Mouse (Mus musculus): ENCODE results near the gene Fgg. TPM values are rescaled to one million over a fixed set of nuclear protein-coding genes. Genes with fewer than 3 reads are reported as not detected.

Gene Fgg
- polyA plus RNA-seq, 1 experiment from 2014 or later: not detected

- H3K36me3 ChIP-seq (ENCODE audit: control insufficient read depth, insufficient read depth, low read length): no peaks in the 10 kb centered on the region
- no peak overlapping the region for H3K4me3 ChIP-seq (ENCODE audit: low read length)
- 34% methylated on average over 8 of the region's 8 CpGs for WGBS
- no peak overlapping the region for H3K4me2 ChIP-seq (ENCODE audit: low read length)
- H3K27ac ChIP-seq (ENCODE audit: low read depth, low read length): no peak overlapping the region
- no peaks in the 10 kb centered on the region for H3K9me3 ChIP-seq (ENCODE audit: control insufficient read depth, low read length)
- H3K4me1 ChIP-seq (ENCODE audit: control insufficient read depth, insufficient read depth, low read depth, low read length): peaks cover 6% of the 10 kb centered on the region
- H3K9ac ChIP-seq (ENCODE audit: low read depth, low read length): no peak overlapping the region
- peak; percentile 94 for ATAC-seq
- H3K27me3 ChIP-seq (replicated peaks; ENCODE audit: control insufficient read depth, insufficient read depth, low read length): no peaks in the 10 kb centered on the region
Observed at GRCm38 (mm10) chr3:82998772-82999463, 8.6 kb upstream of the Fgg start.

DNA sequence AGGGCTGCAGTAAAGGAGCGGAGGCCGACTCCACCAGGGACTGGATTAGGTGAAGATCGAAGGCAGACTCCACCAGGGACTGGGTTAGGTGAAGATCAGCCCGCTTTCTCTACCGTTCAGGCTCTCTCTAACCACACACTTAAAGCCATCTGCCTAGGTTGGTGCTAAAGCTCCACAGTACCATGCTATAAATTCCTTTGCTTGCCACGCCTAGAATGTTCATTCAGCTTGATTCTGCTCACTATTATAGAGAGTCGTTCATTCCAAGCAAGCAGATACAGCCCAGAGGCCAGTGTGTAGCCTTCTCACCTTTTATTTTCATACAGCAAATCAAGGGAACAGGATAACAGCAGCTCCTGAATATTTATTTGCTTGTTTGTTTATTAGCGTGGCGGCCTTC is 7.5 kb upstream of the Fgg start:
- ATAC-seq: no peak

GRCm38 (mm10) chr3:83002191-83002590 is 5.3 kb upstream of the Fgg start:
- Histone ChIP-seq H3K9me3 (ENCODE audit: control insufficient read depth, low read length) (no peaks in the 10 kb centered on the region), H3K4me1 (ENCODE audit: control insufficient read depth, insufficient read depth, low read depth, low read length) (no peaks in the 10 kb centered on the region), H3K4me3 (ENCODE audit: low read length) (no peak overlapping the region), H3K27me3 (replicated peaks; ENCODE audit: control insufficient read depth, insufficient read depth, low read length) (no peaks in the 10 kb centered on the region), H3K27ac (ENCODE audit: low read depth, low read length) (no peak overlapping the region), H3K9ac (ENCODE audit: low read depth, low read length) (no peak overlapping the region), H3K4me2 (ENCODE audit: low read length) (no peak overlapping the region), H3K36me3 (ENCODE audit: control insufficient read depth, insufficient read depth, low read length) (no peaks in the 10 kb centered on the region)
- WGBS: 0% methylated on average over 2 of the region's 2 CpGs
- no peak for ATAC-seq

More for the DNA sequence above, 7.5 kb upstream of the Fgg start:
- Histone ChIP-seq H3K4me3 (ENCODE audit: low read length) (no peak overlapping the region), H3K27me3 (replicated peaks; ENCODE audit: control insufficient read depth, insufficient read depth, low read length) (no peaks in the 10 kb centered on the region), H3K9me3 (ENCODE audit: control insufficient read depth, low read length) (no peaks in the 10 kb centered on the region), H3K4me2 (ENCODE audit: low read length) (no peak overlapping the region), H3K27ac (ENCODE audit: low read depth, low read length) (no peak overlapping the region), H3K4me1 (ENCODE audit: control insufficient read depth, insufficient read depth, low read depth, low read length) (peaks cover 6% of the 10 kb centered on the region), H3K9ac (ENCODE audit: low read depth, low read length) (no peak overlapping the region), H3K36me3 (ENCODE audit: control insufficient read depth, insufficient read depth, low read length) (no peaks in the 10 kb centered on the region)
- WGBS: 87% methylated on average over 9 of the region's 9 CpGs

GRCm38 (mm10) chr3:83003068-83003467 is 4.5 kb upstream of the Fgg start:
- Histone ChIP-seq H3K4me3 (ENCODE audit: low read length) (no peak overlapping the region), H3K36me3 (ENCODE audit: control insufficient read depth, insufficient read depth, low read length) (no peaks in the 10 kb centered on the region), H3K27me3 (replicated peaks; ENCODE audit: control insufficient read depth, insufficient read depth, low read length) (no peaks in the 10 kb centered on the region), H3K4me2 (ENCODE audit: low read length) (no peak overlapping the region), H3K9ac (ENCODE audit: low read depth, low read length) (no peak overlapping the region), H3K4me1 (ENCODE audit: control insufficient read depth, insufficient read depth, low read depth, low read length) (no peaks in the 10 kb centered on the region), H3K27ac (ENCODE audit: low read depth, low read length) (no peak overlapping the region), H3K9me3 (ENCODE audit: control insufficient read depth, low read length) (no peaks in the 10 kb centered on the region)
- WGBS: 94% methylated on average over 8 of the region's 8 CpGs
- ATAC-seq: no peak

GRCm38 (mm10) chr3:83004801-83005200 is 2.7 kb upstream of the Fgg start:
- no peak for ATAC-seq
- H3K36me3 ChIP-seq (ENCODE audit: control insufficient read depth, insufficient read depth, low read length): no peaks in the 10 kb centered on the region
- no peaks in the 10 kb centered on the region for H3K27me3 ChIP-seq (replicated peaks; ENCODE audit: control insufficient read depth, insufficient read depth, low read length)
- no peaks in the 10 kb centered on the region for H3K9me3 ChIP-seq (ENCODE audit: control insufficient read depth, low read length)
- H3K27ac ChIP-seq (ENCODE audit: low read depth, low read length): no peak overlapping the region
- H3K4me2 ChIP-seq (ENCODE audit: low read length): no peak overlapping the region
- no peaks in the 10 kb centered on the region for H3K4me1 ChIP-seq (ENCODE audit: control insufficient read depth, insufficient read depth, low read depth, low read length)
- WGBS: 95% methylated on average over 7 of the region's 7 CpGs
- no peak overlapping the region for H3K4me3 ChIP-seq (ENCODE audit: low read length)
- H3K9ac ChIP-seq (ENCODE audit: low read depth, low read length): no peak overlapping the region

GRCm38 (mm10) chr3:83010291-83010690 is 2.8 kb downstream of the Fgg start:
- no peaks in the 10 kb centered on the region for H3K27me3 ChIP-seq (replicated peaks; ENCODE audit: control insufficient read depth, insufficient read depth, low read length)
- H3K4me3 ChIP-seq (ENCODE audit: low read length): no peak overlapping the region
- H3K9ac ChIP-seq (ENCODE audit: low read depth, low read length): no peak overlapping the region
- H3K4me1 ChIP-seq (ENCODE audit: control insufficient read depth, insufficient read depth, low read depth, low read length): no peaks in the 10 kb centered on the region
- WGBS: 85% methylated on average over 11 of the region's 11 CpGs
- no peaks in the 10 kb centered on the region for H3K9me3 ChIP-seq (ENCODE audit: control insufficient read depth, low read length)
- no peak overlapping the region for H3K4me2 ChIP-seq (ENCODE audit: low read length)
- no peaks in the 10 kb centered on the region for H3K36me3 ChIP-seq (ENCODE audit: control insufficient read depth, insufficient read depth, low read length)
- no peak overlapping the region for H3K27ac ChIP-seq (ENCODE audit: low read depth, low read length)
- ATAC-seq: no peak

GRCm38 (mm10) chr3:83011136-83011535 is 3.6 kb downstream of the Fgg start:
- no peaks in the 10 kb centered on the region for H3K9me3 ChIP-seq (ENCODE audit: control insufficient read depth, low read length)
- no peak for ATAC-seq
- WGBS: 83% methylated on average over 4 of the region's 4 CpGs

GRCm38 (mm10) chr3:83011565-83011964 is 4.0 kb downstream of the Fgg start:
- Histone ChIP-seq H3K9me3 (ENCODE audit: control insufficient read depth, low read length) (no peaks in the 10 kb centered on the region), H3K9ac (ENCODE audit: low read depth, low read length) (no peak overlapping the region), H3K4me3 (ENCODE audit: low read length) (no peak overlapping the region), H3K4me2 (ENCODE audit: low read length) (no peak overlapping the region), H3K36me3 (ENCODE audit: control insufficient read depth, insufficient read depth, low read length) (no peaks in the 10 kb centered on the region), H3K4me1 (ENCODE audit: control insufficient read depth, insufficient read depth, low read depth, low read length) (no peaks in the 10 kb centered on the region), H3K27me3 (replicated peaks; ENCODE audit: control insufficient read depth, insufficient read depth, low read length) (no peaks in the 10 kb centered on the region), H3K27ac (ENCODE audit: low read depth, low read length) (no peak overlapping the region)
- ATAC-seq: 0 out of 2 replicates have a peak, but pooled peaks have one; percentile 27
- 32% methylated on average over 4 of the region's 4 CpGs for WGBS

More at GRCm38 (mm10) chr3:83011136-83011535, 3.6 kb downstream of the Fgg start:
- Histone ChIP-seq H3K4me1 (ENCODE audit: control insufficient read depth, insufficient read depth, low read depth, low read length) (no peaks in the 10 kb centered on the region), H3K36me3 (ENCODE audit: control insufficient read depth, insufficient read depth, low read length) (no peaks in the 10 kb centered on the region), H3K4me2 (ENCODE audit: low read length) (no peak overlapping the region), H3K9ac (ENCODE audit: low read depth, low read length) (no peak overlapping the region), H3K27me3 (replicated peaks; ENCODE audit: control insufficient read depth, insufficient read depth, low read length) (no peaks in the 10 kb centered on the region), H3K4me3 (ENCODE audit: low read length) (no peak overlapping the region), H3K27ac (ENCODE audit: low read depth, low read length) (no peak overlapping the region)

GRCm38 (mm10) chr3:83012636-83013035 is 5.1 kb downstream of the Fgg start:
- no peak for ATAC-seq

More at GRCm38 (mm10) chr3:83012636-83013035, 5.1 kb downstream of the Fgg start:
- WGBS: 93% methylated on average over 19 of the region's 19 CpGs
- Histone ChIP-seq H3K4me1 (ENCODE audit: control insufficient read depth, insufficient read depth, low read depth, low read length) (no peaks in the 10 kb centered on the region), H3K36me3 (ENCODE audit: control insufficient read depth, insufficient read depth, low read length) (no peaks in the 10 kb centered on the region), H3K4me3 (ENCODE audit: low read length) (no peak overlapping the region), H3K27ac (ENCODE audit: low read depth, low read length) (no peak overlapping the region), H3K27me3 (replicated peaks; ENCODE audit: control insufficient read depth, insufficient read depth, low read length) (no peaks in the 10 kb centered on the region), H3K4me2 (ENCODE audit: low read length) (no peak overlapping the region), H3K9ac (ENCODE audit: low read depth, low read length) (no peak overlapping the region), H3K9me3 (ENCODE audit: control insufficient read depth, low read length) (no peaks in the 10 kb centered on the region)
